Mouse (Mus musculus): Measurements from ENCODE around the gene Sycn.

- no peak for TF ChIP-seq GABPA (IDR thresholded peaks at IDR 0.05; ENCODE audit: low read depth, low read length)
- TF ChIP-seq POLR2A (IDR thresholded peaks at IDR 0.05; ENCODE audit: control insufficient read depth in 1 of 2, insufficient read depth in 1 of 2, low read depth in 1 of 2, low read length in 2 of 2, poor library complexity in 1 of 2): no peak
- TF ChIP-seq NELFE (IDR thresholded peaks at IDR 0.05; ENCODE audit: low read depth, low read length): no peak
- no peak for TF ChIP-seq MAZ (IDR thresholded peaks at IDR 0.05; ENCODE audit: low read depth, low read length)
- no peak for TF ChIP-seq USF1 (IDR thresholded peaks at IDR 0.05; ENCODE audit: low read depth, low read length)
- no peak for TF ChIP-seq CTCF (IDR thresholded peaks at IDR 0.05 in 2 of 3, conservative IDR thresholded peaks at IDR 0.05 in 1 of 3; ENCODE audit: control insufficient read depth in 1 of 3, insufficient read depth in 1 of 3, low read depth in 2 of 3, low read length in 3 of 3, poor library complexity in 1 of 3, severe bottlenecking in 1 of 3)
- no peak for TF ChIP-seq ZKSCAN1 (IDR thresholded peaks at IDR 0.05; ENCODE audit: low read depth, low read length)
- no peak for TF ChIP-seq SMC3 (IDR thresholded peaks at IDR 0.05; ENCODE audit: low read depth, low read length)
- TF ChIP-seq MYB (IDR thresholded peaks at IDR 0.05; ENCODE audit: low read depth, low read length): no peak
These were observed 46.2 kb downstream of the Sycn start for GRCm38 (mm10) chr7:28586663-28587411.

Data from MEL (cell line).